Mouse (Mus musculus) erythroblast, embryonic 14.5 days (primary cell): ENCODE results near the gene Trak1.

Experiments
- GATA1 ChIP-seq: IDR thresholded peaks from 2 replicates; pipeline ENCODE4 v1.6.1; 2012; ENCODE audit warnings: low read length, inconsistent platforms, mixed read lengths
- TAL1 ChIP-seq: IDR thresholded peaks from 3 replicates; pipeline ENCODE4 v1.6.1; 2012; ENCODE audit warnings: low read length, inconsistent platforms, mixed read lengths

GRCm38 (mm10) chr9:121336324-121336946 is 39.1 kb downstream of the Trak1 start:
- TF ChIP-seq GATA1 (no peak), TAL1 (no peak)
